Mouse (Mus musculus) kidney, adult 2 months (tissue): Measurements from ENCODE around the gene Gpc5. TPM values are rescaled to one million over a fixed set of nuclear protein-coding genes. Genes with fewer than 3 reads are reported as not detected.

Experiments used
- DNase-seq: peaks from one replicate; pipeline ENCODE4 v3.0.0; 2021
- H3K27ac ChIP-seq: fragments of 200-500 bp; 2 replicates; pipeline ENCODE4 v1.5.1; 2012; ENCODE audit warnings: low read depth, low read length, control low read depth, inconsistent platforms; ENCODE audit not compliant: insufficient read depth
- H3K27me3 ChIP-seq: fragments of 200-500 bp; replicated peaks from 2 replicates; pipeline ENCODE4 v1.6.1; 2012; ENCODE audit warnings: mild to moderate bottlenecking, moderate library complexity, low read length, inconsistent platforms; ENCODE audit not compliant: control insufficient read depth, insufficient read depth
- H3K36me3 ChIP-seq: fragments of 200-500 bp; 2 replicates; pipeline ENCODE4 v1.6.1; 2012; ENCODE audit warnings: mild to moderate bottlenecking, moderate library complexity, low read length, inconsistent platforms; ENCODE audit not compliant: control insufficient read depth, insufficient read depth
- H3K4me1 ChIP-seq: fragments of 200-500 bp; 2 replicates; pipeline ENCODE4 v1.6.1; 2011; ENCODE audit warnings: low read length; ENCODE audit not compliant: control insufficient read depth, insufficient read depth
- H3K4me3 ChIP-seq: fragments of 200-500 bp; 2 replicates; pipeline ENCODE4 v1.5.1; 2011; ENCODE audit warnings: mild to moderate bottlenecking, low read depth, low read length, control low read depth; ENCODE audit not compliant: insufficient read depth
- CTCF ChIP-seq: fragments of 200-500 bp; conservative IDR thresholded peaks from 2 replicates; pipeline ENCODE4 v1.5.1; 2011; ENCODE audit warnings: low read depth, mild to moderate bottlenecking, control low read depth, low read length, moderate library complexity, mixed read lengths; ENCODE audit not compliant: insufficient read depth, insufficient read length
- POLR2A ChIP-seq: fragments of 200-500 bp; IDR thresholded peaks from one replicate; pipeline ENCODE4 v1.6.1; 2011; ENCODE audit warnings: low read depth, low read length, control low read depth
- WGBS: fragments of 180-500 bp; shearing (Covaris S2); methylation state at CpG from one replicate; pipeline ENCODE4 v1.1.7; 2018; 5-methylcytosine and 5-hydroxymethylcytosine counted together
- polyA plus RNA-seq: library from polyadenylated mRNA; depleted of rRNA; stranded (reverse); fragments of >200 nt; gene quantifications from 2 replicates; pipeline ENCODE4 v1.2.3, GENCODE M21; 2012

Gpc5 gene
- polyA plus RNA-seq, 1 experiment = 0.69 TPM

DNA sequence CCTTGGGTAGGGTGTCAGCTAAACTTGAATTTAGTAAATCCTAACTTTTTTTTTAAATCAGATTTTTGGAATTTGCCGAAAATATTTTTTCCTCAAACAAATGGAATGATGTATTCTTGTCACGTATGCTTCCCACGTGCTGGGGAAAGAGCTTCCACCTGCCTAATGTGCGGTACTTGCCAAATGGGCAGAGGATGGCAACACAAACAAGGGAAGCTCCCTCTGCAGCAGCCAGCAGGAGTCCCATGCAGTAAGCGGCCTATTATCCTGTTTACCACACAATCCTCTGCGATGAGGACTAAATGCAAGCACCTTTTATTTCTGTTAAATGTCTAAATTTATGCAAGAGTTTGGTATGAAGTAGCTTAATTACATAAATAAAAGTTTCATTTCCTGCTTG, 178.4 kb downstream of the Gpc5 start:
- H3K27ac ChIP-seq = no peak overlapping the region
- TF ChIP-seq POLR2A (no peak), CTCF (no peak)
- no peak overlapping the region for H3K4me3 ChIP-seq
- 85% methylated on average over 6 of the region's 6 CpGs for WGBS
- H3K27me3 ChIP-seq = no peaks in the 10 kb centered on the region
- no peak for DNase-seq
- H3K36me3 ChIP-seq = no peaks in the 10 kb centered on the region
- H3K4me1 ChIP-seq = no peaks in the 10 kb centered on the region

DNA sequence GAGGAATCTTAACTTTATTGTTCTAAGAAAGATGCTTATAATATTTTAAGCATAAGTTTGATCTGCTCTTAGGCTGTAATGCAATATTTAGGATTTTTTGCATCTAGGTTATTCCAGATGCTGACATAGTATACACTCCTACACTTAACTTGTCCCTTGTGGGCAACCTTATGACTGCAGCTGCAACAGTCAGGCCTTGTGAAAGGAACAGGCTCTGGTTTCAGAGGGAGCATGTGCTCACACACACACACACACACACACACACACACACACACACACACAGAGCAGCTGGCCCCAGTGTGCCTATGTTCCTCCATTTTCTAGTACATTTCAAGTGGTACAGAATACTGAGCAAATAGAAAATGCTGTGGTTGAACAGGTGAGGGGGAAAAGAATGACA, 190.8 kb downstream of the Gpc5 start:
- Histone ChIP-seq H3K27me3 (no peaks in the 10 kb centered on the region), H3K27ac (no peak overlapping the region), H3K4me1 (no peaks in the 10 kb centered on the region), H3K36me3 (no peaks in the 10 kb centered on the region), H3K4me3 (no peak overlapping the region)
- no peak for DNase-seq
- TF ChIP-seq CTCF = no peak
- TF ChIP-seq POLR2A = no peak

DNA sequence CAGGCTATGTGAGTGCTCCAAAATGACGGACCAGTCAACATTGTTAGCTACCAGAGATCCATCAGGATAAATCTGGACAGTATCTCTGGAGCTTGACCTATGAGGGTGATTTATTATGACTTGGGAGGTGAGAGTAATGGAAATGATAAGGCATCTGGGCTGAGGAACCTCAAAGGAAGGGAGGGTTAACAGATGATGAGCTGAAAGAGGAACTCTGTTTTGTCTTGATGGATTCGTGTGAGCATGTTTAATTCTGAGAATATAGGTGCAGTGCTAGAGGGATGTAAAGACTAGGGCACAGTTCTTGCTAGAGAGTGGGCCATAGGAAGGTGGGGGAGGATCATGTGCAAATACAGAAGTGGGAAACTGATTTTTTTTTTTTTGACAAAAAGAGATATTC, 232.2 kb downstream of the Gpc5 start:
- H3K4me3 ChIP-seq = no peak overlapping the region
- WGBS = 82% methylated on average over 2 of the region's 2 CpGs
- H3K36me3 ChIP-seq = no peaks in the 10 kb centered on the region
- no peak overlapping the region for H3K27ac ChIP-seq
- no peaks in the 10 kb centered on the region for H3K27me3 ChIP-seq
- no peaks in the 10 kb centered on the region for H3K4me1 ChIP-seq
- no peak for TF ChIP-seq POLR2A
- no peak for TF ChIP-seq CTCF
- DNase-seq = no peak

DNA sequence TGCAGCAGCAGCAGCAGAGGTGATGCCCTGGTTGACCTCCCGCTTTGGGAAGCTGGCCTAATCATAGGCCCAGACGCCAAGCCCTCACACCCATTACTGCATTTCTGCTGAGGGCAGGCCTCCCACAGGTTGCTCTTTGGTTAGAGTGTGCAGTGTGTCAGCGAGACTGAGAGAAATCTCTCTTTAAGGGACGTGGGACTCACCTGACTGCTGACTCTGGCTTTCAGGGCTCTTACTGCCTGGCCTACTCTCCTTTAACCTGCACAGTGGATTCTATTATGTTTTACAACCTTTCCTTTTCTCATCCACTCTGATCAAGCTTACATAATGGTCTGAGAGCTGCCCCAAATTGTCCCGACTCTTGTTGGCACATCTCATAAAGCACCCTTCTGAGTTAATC, 234.4 kb downstream of the Gpc5 start:
- 59% methylated on average over 5 of the region's 5 CpGs for WGBS
- Histone ChIP-seq H3K4me3 (no peak overlapping the region), H3K36me3 (no peaks in the 10 kb centered on the region), H3K27ac (no peak overlapping the region), H3K27me3 (no peaks in the 10 kb centered on the region), H3K4me1 (no peaks in the 10 kb centered on the region)
- no peak for DNase-seq
- TF ChIP-seq POLR2A = no peak
- TF ChIP-seq CTCF = no peak

DNA sequence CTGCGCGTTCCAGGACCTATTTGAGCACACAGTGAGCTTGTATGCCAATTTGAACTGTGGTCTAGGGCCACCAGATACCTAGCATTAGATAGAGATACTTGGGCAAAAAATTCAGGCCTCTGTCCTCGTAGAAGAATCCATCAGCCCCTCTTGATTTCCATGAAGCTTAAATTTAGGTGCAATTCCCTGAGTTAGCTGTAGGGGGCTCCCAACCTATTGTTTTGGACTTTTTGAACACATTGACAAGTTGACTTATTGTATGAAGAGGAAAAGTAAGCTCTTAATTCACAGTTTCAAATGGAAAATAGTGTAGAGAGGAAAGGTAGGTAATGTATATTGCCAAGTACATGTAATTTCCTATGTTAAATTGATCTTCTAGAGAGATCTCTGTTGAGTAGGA, 247.1 kb downstream of the Gpc5 start:
- H3K36me3 ChIP-seq = no peaks in the 10 kb centered on the region
- no peak overlapping the region for H3K4me3 ChIP-seq
- H3K27me3 ChIP-seq = no peaks in the 10 kb centered on the region
- peak; percentile 17 for DNase-seq
- no peak overlapping the region for H3K27ac ChIP-seq
- TF ChIP-seq POLR2A (no peak), CTCF (no peak)
- no peaks in the 10 kb centered on the region for H3K4me1 ChIP-seq
- WGBS = 75% methylated on average over 3 of the region's 3 CpGs

DNA sequence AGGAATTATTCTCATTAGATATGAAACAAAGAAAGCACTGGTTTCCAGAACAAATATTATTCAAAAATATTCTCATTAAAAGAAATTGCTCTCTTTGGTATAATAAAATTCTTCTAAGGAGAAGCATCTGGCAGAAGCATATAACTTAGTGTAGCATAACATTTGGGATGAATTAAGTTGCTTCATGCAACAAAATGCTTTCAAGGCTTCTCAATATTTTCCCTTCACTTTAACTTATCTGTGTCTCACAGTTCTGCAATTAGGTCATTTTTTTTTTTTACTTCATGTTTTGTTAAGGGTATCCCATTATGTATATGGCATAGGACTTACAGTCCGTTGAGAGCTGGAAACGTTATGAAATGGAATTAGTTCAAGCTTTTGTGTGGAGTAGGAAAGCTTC, 250.6 kb downstream of the Gpc5 start:
- Histone ChIP-seq H3K4me1 (no peaks in the 10 kb centered on the region), H3K4me3 (no peak overlapping the region)
- 81% methylated on average over 2 of the region's 2 CpGs for WGBS

GRCm38 (mm10) chr14:115349448-115349847, 257.4 kb downstream of the Gpc5 start:
- no peaks in the 10 kb centered on the region for H3K36me3 ChIP-seq

More for the DNA sequence above, 250.6 kb downstream of the Gpc5 start:
- TF ChIP-seq POLR2A = no peak
- TF ChIP-seq CTCF = no peak
- Histone ChIP-seq H3K36me3 (no peaks in the 10 kb centered on the region), H3K27ac (no peak overlapping the region), H3K27me3 (no peaks in the 10 kb centered on the region)
- no peak for DNase-seq

GRCm38 (mm10) chr14:115365320-115365935, 273.4 kb downstream of the Gpc5 start:
- TF ChIP-seq POLR2A = no peak
- no peak for TF ChIP-seq CTCF
- no peak overlapping the region for H3K4me3 ChIP-seq
- WGBS = 77% methylated on average over 3 of the region's 3 CpGs
- H3K36me3 ChIP-seq = no peaks in the 10 kb centered on the region
- no peaks in the 10 kb centered on the region for H3K27me3 ChIP-seq
- H3K4me1 ChIP-seq = no peaks in the 10 kb centered on the region
- no peak for DNase-seq
- no peak overlapping the region for H3K27ac ChIP-seq

More at GRCm38 (mm10) chr14:115349448-115349847, 257.4 kb downstream of the Gpc5 start:
- TF ChIP-seq CTCF = no peak
- Histone ChIP-seq H3K4me1 (no peaks in the 10 kb centered on the region), H3K27me3 (no peaks in the 10 kb centered on the region), H3K27ac (no peak overlapping the region), H3K4me3 (no peak overlapping the region)
- DNase-seq = no peak
- 84% methylated on average over 3 of the region's 3 CpGs for WGBS
